Mouse (Mus musculus) cerebellum, adult 11 months (tissue): ENCODE results near the gene S100pbp.

Source experiments
- DNase-seq: peaks from one replicate; pipeline ENCODE4 v3.0.0; 2022

The S100pbp gene

GRCm38 (mm10) chr4:129189542-129190519, at the start of gene S100pbp, which contains the start of gene Yars:
Gene S100pbp, minus strand, starts transcription at chr4:129189727.
Gene Yars, plus strand, starts transcription at chr4:129189760.
- peak; percentile 97 for DNase-seq

GRCm38 (mm10) chr4:129239075-129239474, 49.5 kb upstream of the S100pbp start:
- DNase-seq: peak; percentile 78

DNA sequence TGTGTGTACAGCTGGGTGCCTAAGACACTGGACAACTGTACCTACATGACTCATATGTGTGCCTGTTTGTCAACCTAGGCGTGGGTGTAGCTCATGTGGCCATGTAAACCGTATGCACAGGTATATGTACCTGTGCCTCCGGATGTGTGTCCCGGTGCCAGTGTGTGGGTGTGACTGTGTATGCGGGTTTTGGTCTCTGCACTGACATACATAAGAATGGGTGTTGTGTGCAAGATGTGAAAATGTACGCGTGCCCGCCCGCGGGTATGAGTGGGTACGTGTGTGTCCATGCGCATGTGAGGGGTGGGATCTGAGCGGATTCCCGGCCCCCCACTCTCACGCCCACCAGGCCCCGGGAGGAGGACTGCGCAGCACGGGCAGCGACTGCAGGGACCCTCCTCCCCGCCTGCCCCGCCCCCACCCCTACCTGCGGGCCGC, 49.1 kb upstream of the S100pbp start:
- no peak for DNase-seq

GRCm38 (mm10) chr4:129237843-129238441, 48.4 kb upstream of the S100pbp start:
- no peak for DNase-seq

DNA sequence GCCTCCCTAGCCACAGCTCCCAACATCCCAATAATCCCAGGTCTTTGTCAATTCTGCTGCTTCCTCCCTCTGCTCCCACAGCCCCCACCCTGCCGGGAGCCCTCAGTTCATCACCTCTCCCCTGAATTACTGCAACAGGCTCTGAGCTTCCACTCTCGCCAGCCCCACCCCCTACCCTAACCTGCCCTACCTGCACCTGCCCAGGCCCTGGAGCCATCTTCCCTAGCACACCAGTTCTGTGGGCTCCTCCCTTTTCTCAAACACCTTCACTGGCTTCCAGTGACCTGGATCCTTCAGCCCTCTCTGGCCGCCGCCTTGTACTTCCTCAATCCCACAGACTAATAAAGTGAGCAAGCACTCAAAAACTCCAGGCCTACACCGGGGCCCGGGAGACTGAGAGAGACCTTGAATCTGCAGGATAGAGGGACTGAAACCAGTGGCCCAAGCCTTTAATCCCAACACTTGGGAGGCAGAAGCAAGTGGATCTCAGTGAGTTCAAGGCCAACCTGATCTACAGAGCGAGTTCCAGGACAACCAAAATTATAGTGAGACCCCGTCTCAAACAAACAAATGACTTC, 46.8 kb upstream of the S100pbp start:
- no peak for DNase-seq

DNA sequence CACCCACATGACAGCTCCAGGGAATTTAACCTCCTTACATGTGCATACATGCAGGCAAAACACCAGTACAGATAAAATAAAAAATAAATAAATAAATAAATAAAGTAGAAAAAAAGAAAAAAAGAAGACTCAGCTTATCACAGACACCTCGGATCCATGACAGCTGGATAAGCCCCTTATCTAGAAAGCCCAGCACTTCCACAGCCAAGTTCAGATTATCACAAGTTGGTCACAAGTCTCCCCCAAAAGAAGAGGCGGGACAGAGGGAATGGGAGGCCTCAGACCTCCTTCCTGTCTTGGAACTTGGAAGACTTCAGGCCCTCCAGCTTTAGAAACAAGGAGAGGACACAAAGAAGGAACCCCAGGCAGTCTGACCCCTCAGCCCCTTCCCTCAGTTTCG, 45.6 kb upstream of the S100pbp start:
- no peak for DNase-seq

- DNase-seq: no peak
Observed at GRCm38 (mm10) chr4:129234488-129234887, 45.0 kb upstream of the S100pbp start.

DNA sequence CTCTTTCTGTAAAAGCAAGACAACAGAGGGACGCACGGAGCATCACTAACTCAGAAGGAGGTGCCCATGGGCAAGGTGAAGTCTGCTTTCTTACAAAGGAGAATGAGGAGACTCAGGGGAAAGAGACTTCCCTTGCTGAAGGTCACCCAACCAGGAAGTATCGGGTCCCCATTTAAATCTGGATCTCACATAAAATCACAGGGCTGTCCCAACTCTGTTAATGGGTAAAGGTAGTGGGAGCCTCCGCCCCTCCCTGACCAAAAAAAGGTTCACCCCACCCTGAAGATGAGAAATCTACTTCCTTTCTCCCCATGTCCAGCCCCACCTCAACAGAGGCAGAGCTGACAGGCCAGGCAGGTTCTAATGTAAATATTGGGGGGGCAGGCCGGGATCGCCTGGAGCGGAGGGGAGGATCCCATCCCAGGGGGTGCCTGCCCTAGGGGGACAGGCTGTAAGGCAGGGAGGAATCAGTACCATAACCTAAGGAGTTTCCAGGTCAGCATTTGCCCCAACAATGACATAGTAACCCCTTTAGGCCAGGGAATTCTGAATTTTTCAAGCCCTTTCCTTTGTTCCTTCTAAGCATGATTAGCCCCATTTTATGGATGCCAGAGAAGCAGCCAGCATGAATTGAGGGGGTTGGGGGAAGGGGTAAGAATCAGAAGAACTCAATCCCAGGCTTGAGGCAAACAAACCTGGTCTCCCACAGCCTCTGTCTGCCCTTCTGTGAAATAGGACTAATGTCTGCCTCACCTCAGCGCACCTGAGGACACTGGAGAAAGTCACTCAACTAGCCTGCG, 43.2 kb upstream of the S100pbp start:
- no peak for DNase-seq

DNA sequence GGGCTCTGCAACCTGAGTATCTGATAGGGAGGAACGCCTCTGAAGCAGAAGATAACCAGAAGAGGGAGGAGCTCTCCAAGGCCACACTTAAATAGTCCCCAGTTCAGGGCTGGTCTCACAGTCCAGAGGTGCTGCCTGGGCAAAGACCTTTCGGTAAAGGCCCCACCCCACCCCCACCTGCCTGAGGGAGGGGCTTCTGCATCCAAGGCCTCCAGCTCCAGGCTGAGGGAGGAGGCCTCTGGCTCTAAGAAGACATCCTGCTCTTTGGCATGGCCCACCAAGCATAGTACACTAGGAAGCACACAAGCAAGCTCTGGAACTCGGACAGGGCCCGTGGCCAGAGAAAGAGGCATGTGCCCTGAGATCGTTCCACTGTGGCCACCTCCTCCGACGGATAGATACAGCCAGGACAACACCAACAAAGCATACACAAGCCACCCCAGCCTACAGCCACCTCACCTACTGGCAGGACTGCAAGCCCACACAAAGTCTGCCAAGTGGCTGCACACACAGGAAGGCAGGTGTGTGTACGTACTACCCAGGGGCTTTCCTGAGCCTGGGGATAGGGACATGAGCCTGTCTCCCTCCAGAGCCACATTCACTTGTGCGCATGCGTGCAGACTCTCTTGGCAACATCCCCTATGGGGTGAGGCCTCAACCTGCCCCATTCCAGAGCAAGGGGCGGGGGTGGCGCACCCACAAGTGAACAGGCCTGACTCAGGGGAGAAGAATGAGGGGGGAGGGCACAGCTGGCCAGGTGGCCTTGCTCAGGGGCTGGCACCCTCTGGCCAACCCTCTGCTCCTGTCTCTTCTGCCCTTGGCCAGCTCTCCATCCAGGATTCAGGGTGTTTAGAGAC, 42.3 kb upstream of the S100pbp start:
- no peak for DNase-seq

DNA sequence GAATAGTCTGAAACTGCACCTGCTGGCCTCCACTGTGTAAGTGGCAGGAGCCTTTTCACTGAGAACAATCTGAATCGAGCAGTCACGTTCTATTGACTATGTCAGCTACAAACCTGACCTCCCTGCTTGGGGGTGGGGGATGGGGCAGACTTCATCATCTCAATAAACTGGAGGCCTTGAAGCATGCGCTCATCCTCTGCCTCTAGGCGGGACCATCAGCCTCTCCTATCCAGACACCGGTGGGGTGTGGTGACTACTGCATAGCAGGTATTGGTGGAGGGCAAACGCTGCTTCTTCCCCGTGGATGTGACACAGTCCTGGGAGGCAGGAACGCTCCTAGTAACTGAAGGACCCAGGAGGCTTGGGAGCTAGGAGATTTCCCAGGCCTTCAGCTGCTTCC, 41.4 kb upstream of the S100pbp start:
- no peak for DNase-seq

DNA sequence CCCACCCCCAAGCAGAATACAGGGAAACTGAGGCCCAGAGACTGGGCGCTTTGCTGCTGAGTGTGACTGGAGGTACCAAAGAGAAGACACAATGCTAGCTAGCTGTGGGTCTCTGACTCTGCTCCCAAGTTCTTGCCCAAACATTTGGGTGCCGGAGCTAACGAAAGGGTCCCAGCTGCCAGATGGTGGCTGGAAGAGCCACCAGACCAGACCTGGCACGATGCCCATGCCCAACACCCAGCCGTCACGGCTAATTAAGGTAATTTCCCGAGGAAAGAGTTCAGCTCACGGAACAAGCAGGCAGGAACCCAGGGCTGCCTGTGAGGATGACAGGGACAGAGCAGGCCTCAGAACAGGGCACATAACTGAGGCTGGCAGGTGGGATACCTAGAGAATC, 38.5 kb upstream of the S100pbp start:
- peak; percentile 51 for DNase-seq

DNA sequence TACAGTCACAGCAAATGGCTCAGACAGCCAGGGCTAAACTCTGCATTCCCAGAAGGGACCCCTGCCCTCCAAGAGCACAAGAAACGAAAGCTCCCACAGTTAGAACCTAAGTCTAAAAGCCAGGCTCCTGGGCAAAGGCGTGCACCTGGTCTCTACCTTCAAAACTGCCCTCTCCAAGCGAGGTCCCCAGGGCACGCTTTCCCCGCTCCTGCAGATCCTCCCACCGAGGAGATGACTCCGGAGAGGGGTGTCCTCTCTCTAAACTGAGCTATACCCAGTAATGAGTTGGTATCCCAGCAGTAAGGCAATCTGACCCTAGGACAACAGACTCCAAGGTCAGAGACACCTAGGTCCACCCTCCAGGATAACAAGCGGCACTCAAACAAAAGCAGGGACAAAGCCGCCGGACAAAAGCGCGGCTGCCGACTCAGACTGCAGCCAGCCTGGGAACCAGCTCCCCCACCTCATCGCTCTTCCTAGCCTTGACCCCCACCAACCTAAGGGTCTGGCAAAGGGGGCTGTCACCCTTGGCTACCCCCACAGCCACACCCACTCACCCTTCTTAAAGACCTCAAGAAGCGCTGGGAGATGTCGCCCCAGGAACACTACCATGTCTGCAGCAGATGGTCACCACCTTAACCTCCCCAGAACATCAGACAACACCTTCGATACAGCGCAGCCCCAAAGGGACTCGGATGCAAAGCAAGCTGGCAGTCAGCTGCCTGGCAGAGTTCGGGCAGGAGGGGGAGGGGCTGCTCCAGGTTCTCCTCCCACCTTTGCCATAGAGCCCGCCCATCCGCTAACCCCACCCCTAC, 37.9 kb upstream of the S100pbp start:
- peak; percentile 48 for DNase-seq

- no peak for DNase-seq
Observed at GRCm38 (mm10) chr4:129226441-129226963, 37.0 kb upstream of the S100pbp start.

DNA sequence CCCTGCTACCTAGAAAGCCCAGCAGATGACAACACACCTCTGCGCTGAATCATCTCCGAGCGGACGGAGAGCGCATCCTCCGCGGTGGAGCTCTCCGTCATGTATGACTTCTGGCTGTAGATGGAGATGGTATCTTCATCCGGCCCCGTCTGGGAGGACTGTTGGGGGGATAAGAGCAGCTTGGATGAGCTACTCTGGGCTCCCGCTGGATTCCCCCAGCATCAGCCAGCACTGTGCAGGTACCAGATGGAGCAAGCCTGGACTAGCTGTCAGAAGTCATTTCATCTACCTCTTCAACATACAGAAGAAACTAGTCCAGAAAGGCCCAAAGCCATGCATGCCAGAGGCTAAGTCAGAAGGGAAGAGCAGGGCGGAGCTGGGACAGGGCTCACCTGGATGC, 35.8 kb upstream of the S100pbp start:
- DNase-seq: peak; percentile 41

DNA sequence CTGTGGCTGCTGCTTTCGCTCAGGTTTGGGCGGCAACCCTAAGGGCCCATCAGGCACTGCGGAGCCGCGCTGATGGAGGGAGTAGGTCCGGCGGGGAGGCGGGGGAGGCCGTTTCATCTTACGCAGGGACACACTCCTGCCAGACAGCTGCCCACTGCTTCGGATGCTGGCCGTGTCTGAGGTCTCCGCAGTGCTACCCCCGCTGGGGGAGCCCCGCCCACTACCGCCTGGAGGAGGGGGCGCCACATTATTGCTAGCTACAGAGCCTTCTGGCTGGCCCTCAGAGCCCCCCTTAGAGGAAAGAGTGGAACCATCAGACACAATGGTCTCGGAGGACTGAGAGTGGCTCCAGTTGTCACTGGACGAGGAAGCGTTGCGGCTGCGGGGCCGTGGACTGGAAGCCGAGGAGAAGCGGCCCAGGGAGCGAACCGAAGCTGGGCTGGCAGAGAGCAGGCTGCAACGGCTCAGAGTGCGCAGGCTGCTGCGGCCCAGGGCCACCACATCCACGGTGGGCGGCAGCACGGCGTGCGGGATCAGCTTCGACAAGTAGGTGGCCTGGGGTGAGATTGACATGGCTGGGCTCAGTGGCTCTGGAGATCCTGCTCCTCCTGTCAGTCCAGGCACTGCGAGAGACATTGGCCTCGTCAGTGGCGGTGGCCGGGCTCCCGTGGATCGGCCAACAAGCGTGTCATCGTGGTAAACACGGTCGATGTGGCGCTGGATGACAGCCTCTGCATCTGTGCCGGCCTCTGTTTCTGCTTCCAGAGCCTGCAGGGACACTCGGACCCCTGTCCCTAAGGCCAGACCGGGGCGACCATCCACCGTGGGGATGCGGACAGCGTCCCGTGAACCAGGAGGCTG, 34.1 kb upstream of the S100pbp start:
- peak; percentile 40 for DNase-seq

- DNase-seq: no peak
Observed at GRCm38 (mm10) chr4:129222019-129222925, 32.7 kb upstream of the S100pbp start.

DNA sequence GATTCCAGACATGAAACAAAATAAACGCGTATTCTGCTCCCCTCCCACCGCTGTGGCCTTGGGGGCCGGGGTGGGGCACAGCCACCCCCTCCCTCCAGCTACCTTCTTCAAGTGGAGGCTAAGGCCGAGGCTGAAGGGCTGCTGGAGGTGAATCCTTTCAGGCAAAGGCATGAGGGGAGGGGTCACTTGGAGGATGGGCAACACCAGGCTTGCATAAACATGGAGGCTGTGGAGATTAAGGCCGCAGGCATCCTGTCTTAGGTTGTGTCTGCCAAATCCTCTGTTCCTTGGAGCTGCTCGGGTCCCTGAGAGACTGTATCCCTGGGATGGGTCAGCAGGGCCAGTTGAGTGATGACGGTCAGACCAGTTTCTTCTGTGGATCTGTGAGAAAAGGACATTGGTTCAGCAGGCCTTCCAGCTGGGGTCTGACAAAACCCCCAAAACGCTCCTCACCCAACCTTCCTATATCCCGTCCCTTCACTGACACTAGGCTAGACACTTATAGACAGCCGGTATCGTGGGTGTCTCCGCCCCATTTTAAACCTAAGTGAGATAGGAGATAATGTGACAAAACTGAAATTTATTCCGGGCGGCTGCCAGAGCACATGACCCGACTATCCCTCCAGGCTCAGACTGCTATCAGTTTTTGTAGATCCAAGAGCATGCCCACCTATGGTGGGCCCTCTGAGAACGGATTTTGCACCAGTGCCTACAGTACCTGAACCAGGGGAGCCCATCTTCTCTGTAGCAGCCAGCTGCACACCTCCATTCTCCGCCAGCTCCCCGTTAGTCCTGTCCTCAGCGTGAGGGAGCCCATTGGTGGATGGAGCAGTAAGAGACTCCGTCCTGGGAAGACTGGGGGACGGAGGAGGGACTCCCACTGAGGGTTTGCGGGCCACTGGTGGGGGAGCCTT, 31.8 kb upstream of the S100pbp start:
- no peak for DNase-seq
